Mouse (Mus musculus) B cell, adult 2 months (primary cell): ENCODE measurements at regions not wholly inside any gene's neighbourhood (a gene's known extent, or its start where the extent isn't known, plus 50 kb on each side); places are given as distances from the start of the nearest gene placed in this dataset.

Experiments used
- DNase-seq, 2 experiments: peaks; one replicate each; pipeline ENCODE4 v3.0.0; 2022

GRCm38 (mm10) chr11:63502181-63502580, 373.4 kb downstream of the Pmp22 start:
- DNase-seq = no peak

- DNase-seq = no peak
These were observed 378.6 kb downstream of the Pmp22 start for GRCm38 (mm10) chr11:63507387-63507786.

- no peak for DNase-seq
These were observed 379.9 kb downstream of the Pmp22 start for GRCm38 (mm10) chr11:63508727-63509126.

GRCm38 (mm10) chr11:63510611-63511010, 381.8 kb downstream of the Pmp22 start:
- DNase-seq = no peak

GRCm38 (mm10) chr11:63514615-63515014, 385.8 kb downstream of the Pmp22 start:
- DNase-seq = no peak

GRCm38 (mm10) chr11:63518847-63519246, 390.1 kb downstream of the Pmp22 start:
- DNase-seq = no peak

- no peak for DNase-seq
These were observed 395.5 kb downstream of the Pmp22 start for GRCm38 (mm10) chr11:63524254-63524653.

- DNase-seq = no peak
These were observed 396.6 kb downstream of the Pmp22 start for GRCm38 (mm10) chr11:63525431-63525830.

GRCm38 (mm10) chr11:63525956-63526355, 396.1 kb downstream of the Hs3st3b1 start:
- DNase-seq = no peak

- no peak for DNase-seq
These were observed 389.3 kb downstream of the Hs3st3b1 start for GRCm38 (mm10) chr11:63532752-63533151.

- no peak for DNase-seq
These were observed 388.4 kb downstream of the Hs3st3b1 start for GRCm38 (mm10) chr11:63533555-63534200.

- no peak for DNase-seq
These were observed 384.4 kb downstream of the Hs3st3b1 start for GRCm38 (mm10) chr11:63537693-63538092.

GRCm38 (mm10) chr11:63543971-63544696, 378.0 kb downstream of the Hs3st3b1 start:
- DNase-seq = no peak

- no peak for DNase-seq
These were observed 376.6 kb downstream of the Hs3st3b1 start for GRCm38 (mm10) chr11:63545516-63545915.

- no peak for DNase-seq
These were observed 361.6 kb downstream of the Hs3st3b1 start for GRCm38 (mm10) chr11:63560466-63560865.

- DNase-seq = no peak
These were observed 359.4 kb downstream of the Hs3st3b1 start for GRCm38 (mm10) chr11:63562696-63563095.

- no peak for DNase-seq
These were observed 356.4 kb downstream of the Hs3st3b1 start for GRCm38 (mm10) chr11:63565471-63566232.

GRCm38 (mm10) chr11:63569785-63570479, 352.2 kb downstream of the Hs3st3b1 start:
- no peak for DNase-seq

- no peak for DNase-seq
These were observed 351.4 kb downstream of the Hs3st3b1 start for GRCm38 (mm10) chr11:63570646-63571045.

GRCm38 (mm10) chr11:63573271-63573670, 348.8 kb downstream of the Hs3st3b1 start:
- DNase-seq = no peak

- no peak for DNase-seq
These were observed 338.8 kb downstream of the Hs3st3b1 start for GRCm38 (mm10) chr11:63583321-63583720.

- no peak for DNase-seq
These were observed 336.7 kb downstream of the Hs3st3b1 start for GRCm38 (mm10) chr11:63585216-63585869.

GRCm38 (mm10) chr11:63620220-63620619, 301.9 kb downstream of the Hs3st3b1 start:
- DNase-seq = no peak
